Mouse (Mus musculus): ENCODE results near the gene Gm20388. TPM values are rescaled to one million over a fixed set of nuclear protein-coding genes. Genes with fewer than 3 reads are reported as not detected.
A peak's percentile ranks its signal among the peaks of the same experiment; 100 is the strongest.

Gene Gm20388
- polyA plus RNA-seq, 1 experiment from 2014 or later = 12.4 TPM

- 9% methylated on average over 6 of the region's 6 CpGs for WGBS
- Histone ChIP-seq H3K27me3 (replicated peaks; ENCODE audit: control insufficient read depth, insufficient read depth, low read length) (no peaks in the 10 kb centered on the region), H3K4me2 (ENCODE audit: low read length) (no peak overlapping the region), H3K27ac (ENCODE audit: low read depth, low read length) (peak overlapping the region; percentile 57), H3K9ac (ENCODE audit: low read depth, low read length) (0 out of 2 replicates have a peak overlapping the region, but pooled peaks have one; percentile 5), H3K4me1 (ENCODE audit: control insufficient read depth, insufficient read depth, low read depth, low read length) (peaks cover 48% of the 10 kb centered on the region), H3K36me3 (ENCODE audit: control insufficient read depth, insufficient read depth, low read length) (no peaks in the 10 kb centered on the region), H3K9me3 (ENCODE audit: control insufficient read depth, low read length) (no peaks in the 10 kb centered on the region), H3K4me3 (ENCODE audit: low read length) (no peak overlapping the region)
- ATAC-seq = peak; percentile 60
Measured at GRCm38 (mm10) chr8:124284333-124284711, 4373.7 kb downstream of the Gm20388 start.

DNA sequence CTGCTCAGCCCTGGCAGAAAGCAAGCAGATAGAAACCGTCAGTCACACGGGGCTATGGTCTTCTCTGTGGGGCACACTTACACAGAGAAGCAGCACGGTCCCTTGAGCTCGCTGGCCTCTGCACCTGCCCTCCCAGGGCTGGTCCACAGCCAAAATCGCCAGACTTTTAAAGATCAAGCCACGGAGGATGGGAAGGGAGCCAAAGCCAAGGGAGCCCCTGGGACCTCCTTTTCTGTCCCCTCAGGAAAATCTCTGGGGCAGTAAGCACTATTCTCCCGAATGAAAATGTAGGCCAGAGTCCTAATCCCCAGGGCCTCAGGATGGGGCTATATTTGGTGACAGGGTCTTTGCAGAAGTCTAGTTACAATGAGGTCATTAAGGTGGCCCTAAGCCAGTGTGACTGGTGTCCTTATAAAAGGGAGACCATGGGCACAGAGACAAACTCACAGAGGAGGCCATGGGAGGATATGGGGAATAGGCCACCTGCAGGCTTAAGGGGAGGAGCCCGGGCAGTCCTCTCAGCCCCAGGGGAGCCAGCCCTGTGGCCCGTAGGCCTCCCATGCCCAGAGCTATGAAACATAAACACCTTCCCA lies 4374.4 kb downstream of the Gm20388 start:
- ATAC-seq = peak; percentile 40
- 13% methylated on average over 9 of the region's 9 CpGs for WGBS
- Histone ChIP-seq H3K9ac (ENCODE audit: low read depth, low read length) (peak overlapping the region; percentile 47; the same call in 1 of the 2 replicates), H3K9me3 (ENCODE audit: control insufficient read depth, low read length) (no peaks in the 10 kb centered on the region), H3K4me1 (ENCODE audit: control insufficient read depth, insufficient read depth, low read depth, low read length) (peaks cover 48% of the 10 kb centered on the region), H3K27ac (ENCODE audit: low read depth, low read length) (peak overlapping the region; percentile 57), H3K4me2 (ENCODE audit: low read length) (no peak overlapping the region), H3K4me3 (ENCODE audit: low read length) (no peak overlapping the region), H3K36me3 (ENCODE audit: control insufficient read depth, insufficient read depth, low read length) (no peaks in the 10 kb centered on the region), H3K27me3 (replicated peaks; ENCODE audit: control insufficient read depth, insufficient read depth, low read length) (no peaks in the 10 kb centered on the region)

DNA sequence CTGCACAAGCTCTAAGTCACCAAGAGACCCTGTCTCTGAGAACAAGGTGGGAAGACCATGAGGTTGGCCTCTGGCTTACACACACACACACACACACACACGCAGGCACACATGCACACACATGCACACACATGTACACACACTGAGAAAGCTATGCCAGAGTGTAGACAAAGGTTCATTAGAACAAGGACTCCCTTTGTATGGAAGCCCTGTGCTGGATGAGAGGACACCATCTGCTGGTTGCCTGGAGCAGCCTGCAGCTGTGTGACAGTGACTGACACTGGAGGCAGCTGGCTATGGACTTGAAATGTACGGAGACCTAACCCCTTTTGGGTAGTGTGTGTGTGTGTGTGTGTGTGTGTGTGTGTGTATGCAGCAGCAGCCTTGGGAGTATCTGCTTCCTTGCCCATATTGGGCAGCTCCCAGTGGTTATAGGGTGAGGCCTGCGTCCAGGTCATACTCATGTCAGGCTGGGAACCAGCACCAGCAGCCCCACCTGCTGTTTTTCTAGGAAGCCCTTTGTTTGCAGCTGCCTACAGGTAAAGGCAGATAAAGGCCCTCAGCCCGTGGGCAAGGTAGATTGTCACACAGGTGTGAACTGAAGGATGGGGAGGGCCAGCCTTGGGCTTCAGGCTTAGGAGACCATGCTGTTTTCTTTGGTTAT lies 4376.0 kb downstream of the Gm20388 start:
- whole genome bisulfite sequencing = 30% methylated on average over 4 of the region's 4 CpGs
- ATAC-seq = no peak
- H3K4me1 ChIP-seq (ENCODE audit: control insufficient read depth, insufficient read depth, low read depth, low read length) = peaks cover 48% of the 10 kb centered on the region
- no peaks in the 10 kb centered on the region for H3K27me3 ChIP-seq (replicated peaks; ENCODE audit: control insufficient read depth, insufficient read depth, low read length)
- H3K9me3 ChIP-seq (ENCODE audit: control insufficient read depth, low read length) = no peaks in the 10 kb centered on the region
- H3K4me3 ChIP-seq (ENCODE audit: low read length) = no peak overlapping the region
- H3K9ac ChIP-seq (ENCODE audit: low read depth, low read length) = no peak overlapping the region
- H3K4me2 ChIP-seq (ENCODE audit: low read length) = no peak overlapping the region
- no peak overlapping the region for H3K27ac ChIP-seq (ENCODE audit: low read depth, low read length)
- no peaks in the 10 kb centered on the region for H3K36me3 ChIP-seq (ENCODE audit: control insufficient read depth, insufficient read depth, low read length)

DNA sequence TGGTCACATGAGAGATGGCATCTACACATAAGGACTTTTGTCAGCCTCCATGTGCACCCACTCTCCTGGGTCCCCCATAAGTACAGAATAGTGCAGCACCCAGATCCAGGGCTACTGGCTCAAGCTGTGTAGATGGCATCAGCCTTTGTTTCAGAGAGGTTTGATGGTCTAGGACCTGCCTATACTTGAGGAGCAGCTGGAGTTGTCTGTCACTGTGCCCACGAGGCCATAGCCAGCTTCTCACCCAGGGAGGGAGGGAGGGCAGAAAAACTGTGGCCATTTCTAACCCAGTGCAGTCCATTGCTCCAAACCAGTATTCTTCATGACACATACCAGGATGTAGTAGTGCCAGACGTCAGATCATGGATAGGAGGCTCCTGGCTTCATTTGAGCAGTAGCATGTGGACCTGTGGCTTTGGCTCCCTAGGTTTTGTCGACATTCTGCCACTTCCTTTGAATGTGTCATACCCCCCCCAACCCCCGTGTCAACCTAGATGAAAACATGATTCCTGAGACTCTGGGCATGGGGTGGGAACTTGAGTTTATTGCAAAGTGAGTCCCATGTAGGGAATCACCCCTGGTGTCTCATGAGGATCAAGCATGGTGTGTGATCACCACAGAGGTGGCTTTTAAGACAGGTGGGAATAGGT lies 4377.7 kb downstream of the Gm20388 start:
- Histone ChIP-seq H3K27ac (ENCODE audit: low read depth, low read length) (no peak overlapping the region), H3K4me1 (ENCODE audit: control insufficient read depth, insufficient read depth, low read depth, low read length) (peaks cover 31% of the 10 kb centered on the region), H3K27me3 (replicated peaks; ENCODE audit: control insufficient read depth, insufficient read depth, low read length) (no peaks in the 10 kb centered on the region), H3K4me3 (ENCODE audit: low read length) (no peak overlapping the region), H3K4me2 (ENCODE audit: low read length) (no peak overlapping the region), H3K36me3 (ENCODE audit: control insufficient read depth, insufficient read depth, low read length) (no peaks in the 10 kb centered on the region), H3K9me3 (ENCODE audit: control insufficient read depth, low read length) (no peaks in the 10 kb centered on the region), H3K9ac (ENCODE audit: low read depth, low read length) (no peak overlapping the region)
- 82% methylated on average over 4 of the region's 4 CpGs for WGBS
- ATAC-seq = no peak

GRCm38 (mm10) chr8:124289481-124290050 lies 4378.9 kb downstream of the Gm20388 start:
- no peak overlapping the region for H3K4me3 ChIP-seq (ENCODE audit: low read length)
- no peak overlapping the region for H3K4me2 ChIP-seq (ENCODE audit: low read length)
- no peak for ATAC-seq
- WGBS = 88% methylated on average over 5 of the region's 5 CpGs
- H3K27me3 ChIP-seq (replicated peaks; ENCODE audit: control insufficient read depth, insufficient read depth, low read length) = no peaks in the 10 kb centered on the region
- H3K36me3 ChIP-seq (ENCODE audit: control insufficient read depth, insufficient read depth, low read length) = no peaks in the 10 kb centered on the region
- H3K9me3 ChIP-seq (ENCODE audit: control insufficient read depth, low read length) = no peaks in the 10 kb centered on the region
- H3K9ac ChIP-seq (ENCODE audit: low read depth, low read length) = no peak overlapping the region
- no peak overlapping the region for H3K27ac ChIP-seq (ENCODE audit: low read depth, low read length)
- H3K4me1 ChIP-seq (ENCODE audit: control insufficient read depth, insufficient read depth, low read depth, low read length) = peaks cover 26% of the 10 kb centered on the region

DNA sequence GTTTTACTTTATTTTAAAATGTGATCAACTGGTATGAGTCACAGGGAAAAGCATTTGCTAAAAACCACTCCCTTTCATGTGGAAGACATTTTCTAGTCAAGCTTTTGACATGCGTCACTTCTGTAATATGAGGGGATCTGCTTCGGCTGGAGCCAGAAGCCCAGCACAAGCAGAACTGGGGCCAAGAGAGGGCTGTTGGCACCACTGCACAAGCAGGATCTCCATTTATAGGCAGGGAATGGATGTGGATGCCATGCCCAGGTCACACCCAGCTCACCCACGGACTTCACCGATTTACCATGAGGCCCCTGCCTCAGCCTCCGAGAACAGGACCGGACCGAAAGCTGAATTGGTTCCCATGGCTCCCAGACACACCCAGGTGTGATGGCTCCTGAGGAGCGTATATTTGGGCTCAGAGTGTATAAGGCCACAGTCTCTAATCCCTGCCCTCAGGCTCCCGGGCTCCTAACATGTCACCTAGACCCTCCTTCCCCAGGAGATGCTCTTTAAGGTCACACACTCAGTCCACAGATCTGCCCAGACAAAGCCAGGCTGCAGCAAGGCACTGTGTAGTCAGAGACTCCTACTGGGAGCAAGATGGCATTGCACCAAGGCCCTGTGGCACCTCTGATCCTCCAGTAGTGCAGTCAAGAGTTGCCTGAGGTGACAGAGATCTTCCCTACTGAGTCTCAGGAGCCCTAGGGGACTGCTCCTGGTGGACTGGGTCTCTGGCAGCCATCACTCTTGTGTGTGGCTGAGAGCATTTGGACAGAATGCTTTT lies 4380.5 kb downstream of the Gm20388 start:
- H3K9me3 ChIP-seq (ENCODE audit: control insufficient read depth, low read length) = no peaks in the 10 kb centered on the region
- H3K4me3 ChIP-seq (ENCODE audit: low read length) = no peak overlapping the region
- no peak overlapping the region for H3K27ac ChIP-seq (ENCODE audit: low read depth, low read length)
- ATAC-seq = no peak
- H3K27me3 ChIP-seq (replicated peaks; ENCODE audit: control insufficient read depth, insufficient read depth, low read length) = no peaks in the 10 kb centered on the region
- H3K4me1 ChIP-seq (ENCODE audit: control insufficient read depth, insufficient read depth, low read depth, low read length) = peaks cover 20% of the 10 kb centered on the region
- H3K36me3 ChIP-seq (ENCODE audit: control insufficient read depth, insufficient read depth, low read length) = no peaks in the 10 kb centered on the region
- no peak overlapping the region for H3K4me2 ChIP-seq (ENCODE audit: low read length)
- WGBS = 89% methylated on average over 9 of the region's 9 CpGs
- H3K9ac ChIP-seq (ENCODE audit: low read depth, low read length) = no peak overlapping the region

DNA sequence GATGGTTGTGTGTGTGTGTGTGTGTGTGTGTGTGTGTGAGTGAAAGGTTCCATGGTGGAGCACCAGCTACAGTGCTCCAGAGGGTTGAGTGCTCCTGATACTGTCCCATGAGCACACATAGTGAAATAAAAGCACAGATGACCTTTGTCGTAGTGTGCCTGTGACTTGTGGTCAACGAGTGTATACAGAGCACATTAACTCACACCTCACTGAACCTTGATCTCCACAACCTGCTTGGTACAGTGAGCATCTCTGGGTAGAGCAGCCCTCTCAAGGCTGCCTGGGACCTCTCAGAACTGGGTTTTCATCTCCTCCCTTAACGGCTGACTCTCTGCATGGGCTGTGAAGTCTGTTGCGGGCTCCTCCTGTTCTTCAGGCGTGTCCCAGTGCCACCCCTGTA lies 4381.1 kb downstream of the Gm20388 start:
- ATAC-seq = no peak
- WGBS = 90% methylated on average over 5 of the region's 5 CpGs
- H3K4me3 ChIP-seq (ENCODE audit: low read length) = no peak overlapping the region

DNA sequence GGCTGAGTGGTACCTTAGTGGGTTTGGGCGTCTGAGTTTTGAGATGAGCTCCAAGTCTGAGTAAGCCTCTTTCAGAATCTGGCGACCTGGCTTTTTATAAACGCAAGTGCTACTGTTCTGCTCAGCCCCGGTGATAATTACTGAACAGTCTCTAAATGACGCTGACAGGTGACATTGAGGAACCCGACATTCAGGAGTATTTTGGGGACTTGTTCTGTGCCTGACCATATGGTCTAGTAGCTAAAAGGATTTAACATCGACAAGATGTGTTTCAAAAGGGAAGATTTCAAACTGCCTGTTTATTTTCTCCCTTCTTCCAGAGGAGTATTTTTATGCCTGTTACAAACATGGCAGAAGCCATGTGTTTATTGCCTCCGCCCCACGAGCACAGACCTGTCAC lies 4382.3 kb downstream of the Gm20388 start:
- no peaks in the 10 kb centered on the region for H3K27me3 ChIP-seq (replicated peaks; ENCODE audit: control insufficient read depth, insufficient read depth, low read length)
- no peak overlapping the region for H3K4me3 ChIP-seq (ENCODE audit: low read length)
- no peak for ATAC-seq
- H3K36me3 ChIP-seq (ENCODE audit: control insufficient read depth, insufficient read depth, low read length) = no peaks in the 10 kb centered on the region
- H3K27ac ChIP-seq (ENCODE audit: low read depth, low read length) = no peak overlapping the region
- H3K9me3 ChIP-seq (ENCODE audit: control insufficient read depth, low read length) = no peaks in the 10 kb centered on the region
- WGBS = 74% methylated on average over 9 of the region's 9 CpGs
- H3K4me1 ChIP-seq (ENCODE audit: control insufficient read depth, insufficient read depth, low read depth, low read length) = peaks cover 14% of the 10 kb centered on the region
- H3K9ac ChIP-seq (ENCODE audit: low read depth, low read length) = no peak overlapping the region
- H3K4me2 ChIP-seq (ENCODE audit: low read length) = no peak overlapping the region

More for the DNA sequence above, 4381.1 kb downstream of the Gm20388 start:
- Histone ChIP-seq H3K4me2 (ENCODE audit: low read length) (no peak overlapping the region), H3K4me1 (ENCODE audit: control insufficient read depth, insufficient read depth, low read depth, low read length) (peaks cover 14% of the 10 kb centered on the region), H3K27me3 (replicated peaks; ENCODE audit: control insufficient read depth, insufficient read depth, low read length) (no peaks in the 10 kb centered on the region), H3K27ac (ENCODE audit: low read depth, low read length) (no peak overlapping the region), H3K9me3 (ENCODE audit: control insufficient read depth, low read length) (no peaks in the 10 kb centered on the region), H3K36me3 (ENCODE audit: control insufficient read depth, insufficient read depth, low read length) (no peaks in the 10 kb centered on the region), H3K9ac (ENCODE audit: low read depth, low read length) (no peak overlapping the region)
